Mouse (Mus musculus) spleen, postnatal 4 days (tissue): Measurements from ENCODE around the gene Gm3629.
A peak's percentile ranks its signal among the peaks of the same experiment; 100 is the strongest.
"Not testable (repeated sequence)": the region's sequence is repeated elsewhere in the genome, so short reads cannot be mapped to it uniquely, and the experiment has no call there.

Experiments
- DNase-seq, 2 experiments: peaks; one replicate each; pipeline ENCODE4 v3.0.0; 2022; ENCODE audit warnings: low spot score in 2 of 2

Gene Gm3629

DNA sequence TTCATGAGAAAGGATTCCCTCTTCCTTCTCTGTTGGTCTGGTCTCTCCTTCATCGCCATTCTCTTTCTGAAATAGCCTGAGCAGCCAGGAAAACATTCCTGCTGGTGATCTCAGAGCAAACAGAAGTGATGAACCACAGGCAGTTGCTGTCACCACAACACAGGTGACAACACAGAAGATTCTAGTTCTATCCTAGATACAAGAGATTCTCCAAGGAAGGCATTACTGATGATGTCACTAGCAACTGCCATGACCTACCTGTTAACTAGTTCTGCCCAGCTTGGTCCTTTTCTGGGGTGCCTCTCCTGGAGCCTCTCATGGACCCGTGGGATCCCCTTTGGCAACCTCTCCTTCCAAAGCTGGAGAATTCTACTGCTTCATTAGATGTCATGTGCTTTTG lies at the start of gene Gm3629:
Gm3629 (minus strand) TSS at position 101 of the 400 bp plus-strand sequence.
- DNase-seq, result not testable (repeated sequence)

DNA sequence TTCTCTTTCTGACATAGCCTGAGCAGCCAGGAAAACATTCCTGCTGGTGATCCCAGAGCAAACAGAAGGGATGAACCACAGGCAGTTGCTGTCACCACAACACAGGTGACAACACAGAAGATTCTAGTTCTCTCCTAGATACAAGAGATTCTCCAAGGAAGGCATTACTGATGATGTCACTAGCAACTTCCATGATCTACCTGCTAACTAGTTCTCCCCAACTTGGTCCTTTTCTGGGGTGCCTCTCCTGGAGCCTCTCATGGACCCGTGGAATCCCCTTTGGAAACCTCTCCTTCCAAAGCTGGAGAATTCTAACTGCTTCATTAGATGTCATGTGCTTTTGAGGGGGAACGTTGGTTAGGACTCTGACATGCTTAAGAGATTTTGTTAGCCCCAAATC lies 31.9 kb upstream of the Gm3629 start, which contains the start of gene Gm3460:
Gm3460 (minus strand) TSS at position 101 of the 400 bp plus-strand sequence.
- DNase-seq, result not testable (repeated sequence)

DNA sequence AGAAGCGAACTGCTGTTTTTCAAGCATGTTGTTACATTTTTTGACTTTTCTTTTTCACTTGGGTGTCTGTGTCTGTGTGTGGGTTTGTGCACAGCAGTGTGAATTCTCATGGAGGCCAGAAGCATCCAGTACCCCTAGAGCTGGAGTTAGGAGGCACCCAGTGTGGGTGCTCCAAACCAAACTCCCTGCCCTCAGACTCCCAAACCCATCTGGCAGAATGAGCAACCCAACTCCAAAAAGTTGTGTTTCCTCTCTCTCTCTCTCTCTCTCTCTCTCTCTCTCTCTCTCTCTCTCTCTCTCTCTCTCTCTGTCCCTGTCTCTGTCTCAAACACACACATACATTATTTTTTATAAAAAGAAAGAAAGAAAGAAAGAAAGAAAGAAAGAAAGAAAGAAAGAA lies 16.0 kb upstream of the Gm3629 start:
- peak; percentile 11 to 62 for DNase-seq

- not testable (repeated sequence) for DNase-seq
These were observed 14.6 kb upstream of the Gm3629 start for GRCm38 (mm10) chr14:6605004-6605403.

- peak in 1 of 2 experiments; percentile 37 for DNase-seq
These were observed 14.1 kb upstream of the Gm3629 start for GRCm38 (mm10) chr14:6604551-6604950.

DNA sequence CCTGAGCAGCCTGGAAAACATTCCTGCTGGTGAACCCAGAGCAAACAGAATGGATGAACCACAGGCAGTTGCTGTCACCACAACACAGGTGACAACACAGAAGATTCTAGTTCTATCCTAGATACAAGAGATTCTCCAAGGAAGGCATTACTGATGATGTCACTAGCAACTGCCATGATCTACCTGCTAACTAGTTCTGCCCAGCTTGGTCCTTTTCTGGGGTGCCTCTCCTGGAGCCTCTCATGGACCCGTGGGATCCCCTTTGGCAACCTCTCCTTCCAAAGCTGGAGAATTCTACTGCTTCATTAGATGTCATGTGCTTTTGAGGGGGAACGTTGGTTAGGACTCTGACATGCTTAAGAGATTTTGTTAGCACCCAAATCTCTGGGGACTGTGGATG lies 53.2 kb downstream of the Gm3629 start, which contains the start of gene Gm8356:
Gm8356 (minus strand) TSS at position 101 of the 400 bp plus-strand sequence.
- not testable (repeated sequence) for DNase-seq
